Mouse (Mus musculus) bone marrow, adult 2 months (tissue): ENCODE results near the gene Mia.

ENCODE experiments used
- CTCF ChIP-seq: fragments of 200-500 bp; IDR thresholded peaks from 2 replicates; pipeline ENCODE4 v1.5.1; 2011; ENCODE audit warnings: low read length, control low read depth; ENCODE audit not compliant: control insufficient read depth, insufficient read depth
- POLR2A ChIP-seq: fragments of 200-500 bp; IDR thresholded peaks from 2 replicates; pipeline ENCODE4 v1.6.1; 2011; ENCODE audit warnings: low read depth, mild to moderate bottlenecking, control low read depth, low read length, borderline replicate concordance; ENCODE audit not compliant: control insufficient read depth

DNA sequence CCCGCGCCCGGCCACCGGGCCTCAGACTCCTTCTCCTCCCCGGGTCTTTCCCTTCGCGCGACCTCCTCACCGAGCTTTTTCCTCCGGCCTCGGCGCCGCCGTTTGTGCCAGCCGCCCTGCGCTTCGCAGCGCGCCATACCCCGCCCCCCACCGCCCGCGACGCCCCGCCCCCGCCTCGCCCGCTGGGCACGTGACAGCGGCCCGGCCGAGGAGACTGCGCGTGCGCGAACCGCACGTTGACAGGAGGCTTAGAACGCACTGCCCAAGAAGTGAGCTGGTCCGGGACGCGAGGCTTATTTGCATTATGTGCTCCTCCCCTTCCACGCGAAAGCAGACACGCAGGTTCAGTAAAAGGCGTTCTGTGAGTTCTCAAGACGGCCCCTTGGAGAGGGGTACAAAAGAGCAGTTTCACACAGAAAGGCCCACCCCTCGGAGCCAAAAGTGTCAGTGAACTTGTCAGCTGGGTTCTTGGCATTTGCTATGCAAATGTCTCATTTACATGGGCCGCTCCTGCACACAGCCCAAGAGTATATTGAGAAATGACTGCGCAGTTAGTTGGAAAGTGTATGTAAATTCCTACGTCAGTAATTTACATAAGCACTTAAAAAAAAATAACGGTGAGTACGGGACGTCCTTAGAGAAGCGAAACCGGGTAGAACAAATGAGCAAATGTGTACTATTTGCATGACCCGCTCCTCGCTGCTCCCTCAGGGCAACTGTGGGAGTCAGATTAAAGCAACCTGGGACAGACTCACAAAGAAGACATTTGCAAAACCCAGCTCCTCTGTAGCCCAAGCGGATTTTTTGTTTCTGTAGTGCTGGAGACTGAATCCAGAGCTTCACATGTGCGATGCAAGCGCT, 14.1 kb downstream of the Mia start, which contains the start of gene Egln2:
- TF ChIP-seq POLR2A (0 out of 2 replicates have a peak, but pooled peaks have one; percentile 34), CTCF (no peak)
